Mouse (Mus musculus): ENCODE results near the gene H13. TPM values are rescaled to one million over a fixed set of nuclear protein-coding genes. Genes with fewer than 3 reads are reported as not detected.

The H13 gene
- total RNA-seq (2017): 74.4 to 107 TPM (median 101 TPM) in 3 replicates

DNA sequence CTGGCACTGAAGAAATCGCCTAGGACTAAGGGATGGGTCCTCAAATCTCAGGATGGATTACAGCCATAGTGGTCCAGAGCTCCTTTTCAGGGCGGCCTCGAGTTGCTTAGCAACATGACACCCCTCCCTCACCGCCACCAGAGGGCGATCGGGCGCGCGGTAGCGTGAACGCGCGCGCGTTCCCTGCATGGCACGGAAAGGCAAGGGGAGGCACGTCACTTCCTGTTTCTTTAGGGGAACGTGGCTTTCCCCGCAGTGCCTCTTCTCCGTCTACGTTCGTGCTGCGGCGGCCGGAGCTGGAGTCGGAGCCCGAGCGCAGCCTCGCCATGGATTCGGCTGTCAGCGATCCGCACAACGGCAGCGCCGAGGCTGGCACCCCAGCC lies at the start of gene H13:
Gene H13, plus strand, starts transcription at position 206 of the 383 bp plus-strand sequence.
- ATAC-seq (replicated peaks; ENCODE audit: insufficient number of reproducible peaks, low FRiP score, low TSS enrichment, poor library complexity, severe bottlenecking): peak; percentile 91

DNA sequence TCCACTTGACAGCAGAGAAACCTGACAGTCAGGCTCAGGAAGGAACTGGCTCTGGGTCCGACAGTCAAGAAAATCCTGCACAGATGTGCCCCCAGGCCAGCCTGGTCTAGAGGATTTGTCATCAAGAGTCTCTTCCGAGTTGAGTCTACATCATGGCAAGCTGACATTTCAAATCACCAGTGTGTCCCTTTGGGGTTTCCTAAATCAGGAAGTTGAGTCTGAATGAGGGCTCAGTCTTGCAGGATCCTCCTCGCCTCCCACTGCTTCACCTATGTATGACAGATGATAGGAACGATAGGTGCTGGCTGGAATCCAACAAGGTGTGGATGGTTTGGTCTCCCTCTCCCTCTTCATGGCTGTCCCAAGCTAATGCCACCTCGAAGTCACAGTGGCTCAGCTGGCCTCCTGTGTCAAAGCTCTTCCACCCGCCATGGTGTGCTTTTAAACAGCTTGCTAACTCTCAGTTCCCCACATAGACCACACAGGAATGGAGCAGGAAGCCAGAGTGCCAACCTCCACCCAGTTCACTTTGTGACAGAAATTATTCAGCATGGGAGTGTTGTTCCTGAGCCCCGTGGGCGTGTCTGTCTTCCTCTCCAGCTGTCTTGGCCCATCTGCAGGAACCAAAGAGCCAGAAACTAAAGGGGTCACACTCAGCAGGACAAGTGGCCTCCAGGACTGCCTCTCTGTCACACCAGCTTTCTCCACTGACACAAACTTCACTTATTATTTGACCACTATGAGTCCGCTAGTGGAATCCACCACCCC lies 48.7 kb upstream of the H13 start:
- ATAC-seq (replicated peaks; ENCODE audit: insufficient number of reproducible peaks, low FRiP score, low TSS enrichment, poor library complexity, severe bottlenecking): peak; percentile 77

DNA sequence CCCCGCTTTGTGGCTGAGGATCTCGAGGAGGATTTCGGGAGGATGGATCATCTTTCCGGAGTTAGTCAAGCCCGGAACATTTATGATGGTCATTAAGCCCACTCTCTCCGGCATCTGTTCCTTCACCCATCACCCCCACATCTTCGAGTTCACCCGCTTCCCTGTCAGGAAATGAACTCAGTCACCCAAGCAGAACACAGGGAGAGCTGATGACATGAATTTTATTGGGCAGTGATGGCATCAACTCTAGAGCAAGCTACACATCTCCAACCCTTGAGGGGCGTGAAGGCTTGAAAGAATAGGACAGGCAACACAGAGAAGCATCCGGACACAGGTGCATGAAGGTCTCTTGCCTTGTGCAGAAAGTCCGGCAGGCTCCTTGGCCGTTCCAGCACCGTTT lies 47.1 kb upstream of the H13 start:
- ATAC-seq (replicated peaks; ENCODE audit: insufficient number of reproducible peaks, low FRiP score, low TSS enrichment, poor library complexity, severe bottlenecking): no peak

DNA sequence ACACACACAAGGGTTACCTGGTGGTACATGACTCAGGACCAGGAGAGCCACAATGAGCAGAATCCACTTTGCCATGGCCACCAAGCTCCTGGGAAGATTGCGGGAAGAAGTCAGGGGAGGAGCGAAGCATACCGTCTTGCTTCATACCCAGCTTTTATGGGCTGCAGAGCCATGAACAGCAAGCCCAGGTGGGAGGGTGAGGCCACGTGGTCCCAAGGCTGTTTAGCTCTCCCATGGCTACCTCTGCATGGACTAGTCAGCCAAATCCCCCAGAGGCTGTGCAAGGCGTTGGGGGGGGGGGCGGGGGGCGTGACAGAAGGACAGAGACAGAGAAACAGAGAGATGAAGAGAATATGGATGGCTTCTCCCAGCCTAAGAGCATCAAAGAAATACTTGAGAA lies 46.3 kb upstream of the H13 start, which contains the start of gene Defb25:
Gene Defb25, minus strand, starts transcription at position 101 of the 400 bp plus-strand sequence.
- ATAC-seq (replicated peaks; ENCODE audit: insufficient number of reproducible peaks, low FRiP score, low TSS enrichment, poor library complexity, severe bottlenecking): no peak

DNA sequence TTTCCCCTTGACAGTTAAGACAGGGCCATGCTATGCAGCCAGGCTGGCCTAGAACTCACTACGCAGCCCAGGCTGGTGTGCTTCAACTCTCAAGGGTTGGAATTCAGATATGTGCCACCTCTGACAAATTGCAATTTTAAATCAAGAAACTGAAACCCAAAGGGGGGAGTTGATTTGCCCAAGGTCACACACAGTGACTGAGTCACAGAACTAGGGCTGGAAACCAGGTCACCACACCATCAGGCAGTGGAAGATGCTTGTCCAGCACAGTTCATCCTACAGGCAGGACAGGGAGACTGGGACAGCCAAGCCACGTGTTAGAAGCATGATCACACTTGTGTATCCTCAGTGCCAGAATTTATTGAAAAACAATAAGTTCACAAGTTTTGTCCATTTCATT lies 44.7 kb upstream of the H13 start:
- no peak for ATAC-seq (replicated peaks; ENCODE audit: insufficient number of reproducible peaks, low FRiP score, low TSS enrichment, poor library complexity, severe bottlenecking)

DNA sequence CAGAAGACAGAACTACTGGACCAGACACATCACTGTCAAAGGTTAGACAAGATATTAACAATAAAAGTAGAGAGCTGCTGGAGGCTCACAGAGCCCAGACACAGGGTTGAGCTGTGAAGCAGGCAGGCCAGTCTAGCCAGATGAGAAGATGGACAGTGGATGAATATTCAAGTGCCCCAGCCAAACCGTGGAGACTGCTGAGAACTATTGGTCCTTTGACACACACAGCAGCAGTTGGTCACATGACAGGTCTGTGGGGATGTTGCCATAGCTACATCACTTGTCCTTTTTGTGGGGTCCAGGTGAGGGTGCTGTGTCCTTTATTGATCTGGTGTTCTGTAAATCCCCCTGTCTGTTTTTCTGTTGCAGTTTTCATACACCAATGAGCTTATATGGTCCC lies 44.0 kb upstream of the H13 start:
- ATAC-seq (replicated peaks; ENCODE audit: insufficient number of reproducible peaks, low FRiP score, low TSS enrichment, poor library complexity, severe bottlenecking): no peak

DNA sequence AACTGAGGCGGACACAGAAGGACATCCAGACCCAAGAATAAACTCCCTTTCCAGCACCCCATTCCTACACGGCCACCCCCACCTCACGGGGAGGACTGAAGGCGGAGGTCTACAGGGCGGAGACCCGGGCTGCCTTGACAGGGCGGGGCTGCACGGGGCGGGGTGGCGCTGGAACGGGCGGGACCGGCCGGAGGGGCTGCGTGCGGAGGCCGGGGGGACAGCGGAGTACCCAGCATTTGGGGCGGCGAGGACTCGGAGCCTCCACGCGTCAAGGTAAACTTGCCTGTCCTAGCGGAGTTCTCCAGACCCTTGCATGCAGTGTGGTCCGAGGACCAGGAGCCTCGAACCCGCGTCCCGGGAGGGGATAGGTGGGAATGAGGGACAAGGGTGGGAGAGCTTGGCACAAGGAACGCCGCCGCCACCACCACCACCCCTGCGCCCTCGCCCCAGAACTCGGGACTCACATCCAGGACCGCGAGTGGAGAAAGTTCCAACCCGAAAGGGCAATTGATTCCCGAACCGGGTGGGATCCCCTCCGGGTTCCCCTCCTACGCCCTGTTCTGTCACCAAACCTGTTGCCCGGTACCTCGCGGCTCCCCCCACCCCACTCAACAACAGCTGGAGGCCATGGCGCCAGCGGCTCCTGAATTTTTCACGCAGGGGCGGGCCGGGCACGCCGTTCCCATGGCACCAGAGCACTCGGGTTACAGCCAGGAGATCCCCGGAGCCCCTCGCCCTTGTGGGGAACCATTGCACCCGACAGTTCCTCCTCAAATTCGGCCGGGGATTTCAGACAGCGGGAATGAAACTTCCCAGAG lies 42.3 kb upstream of the H13 start, which contains the start of gene Rem1:
Gene Rem1, plus strand, starts transcription at position 178 of the 818 bp plus-strand sequence.
- ATAC-seq (replicated peaks; ENCODE audit: insufficient number of reproducible peaks, low FRiP score, low TSS enrichment, poor library complexity, severe bottlenecking): no peak

DNA sequence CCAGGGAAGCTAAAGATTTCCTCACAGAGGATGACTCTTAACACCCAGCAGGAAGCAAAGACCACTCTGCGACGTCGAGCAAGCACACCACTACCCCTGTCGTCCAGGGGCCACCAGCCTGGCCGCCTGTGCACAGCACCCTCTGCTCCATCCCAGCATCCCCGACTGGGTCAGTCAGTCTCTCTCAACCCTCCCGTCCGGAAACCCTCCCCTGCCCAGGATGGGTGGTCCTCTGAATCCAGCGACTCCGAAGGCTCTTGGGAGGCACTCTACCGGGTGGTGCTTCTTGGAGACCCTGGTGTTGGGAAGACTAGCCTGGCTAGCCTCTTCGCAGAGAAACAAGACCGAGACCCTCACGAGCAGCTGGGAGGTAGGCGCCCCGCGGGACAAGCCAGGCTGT lies 41.2 kb upstream of the H13 start:
- ATAC-seq (replicated peaks; ENCODE audit: insufficient number of reproducible peaks, low FRiP score, low TSS enrichment, poor library complexity, severe bottlenecking): no peak

DNA sequence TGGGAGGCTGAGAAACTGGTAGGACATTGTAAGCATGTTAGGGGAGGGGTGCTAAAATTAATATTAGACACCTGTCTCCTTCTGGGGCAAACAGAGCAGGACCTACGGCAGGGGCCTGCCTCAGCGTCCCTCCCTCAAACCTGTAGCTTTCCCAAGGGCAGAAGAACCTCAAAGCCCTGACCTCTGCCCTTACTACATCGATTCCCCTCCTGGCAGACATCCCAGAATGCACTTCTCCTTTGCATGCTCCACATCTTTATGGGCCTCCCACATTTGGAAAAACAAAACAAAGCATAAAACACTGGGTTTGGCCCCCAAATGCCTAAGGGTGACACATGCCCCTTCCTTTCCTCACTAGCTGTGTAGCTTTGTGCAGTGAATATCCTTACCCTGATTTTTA lies 40.0 kb upstream of the H13 start:
- ATAC-seq (replicated peaks; ENCODE audit: insufficient number of reproducible peaks, low FRiP score, low TSS enrichment, poor library complexity, severe bottlenecking): no peak

DNA sequence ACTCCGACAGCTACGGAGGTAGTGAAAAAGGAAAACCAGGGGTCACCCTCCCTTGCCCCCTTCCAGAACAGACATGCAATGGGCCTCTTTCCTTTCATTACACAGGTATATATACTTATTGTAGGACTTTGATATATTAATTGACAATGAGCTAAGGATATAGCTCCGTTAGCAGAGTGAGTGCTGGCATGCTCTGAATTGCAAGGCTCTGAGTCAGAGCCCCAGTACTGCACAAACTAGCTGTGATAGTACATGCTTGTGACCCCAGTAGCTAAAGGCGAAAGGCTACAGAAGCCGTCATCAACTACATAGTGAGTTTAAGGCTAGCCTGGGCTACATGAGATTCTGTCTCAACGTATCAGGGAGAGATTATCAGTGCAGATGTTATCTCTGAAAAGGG lies 39.4 kb upstream of the H13 start:
- ATAC-seq (replicated peaks; ENCODE audit: insufficient number of reproducible peaks, low FRiP score, low TSS enrichment, poor library complexity, severe bottlenecking): no peak

DNA sequence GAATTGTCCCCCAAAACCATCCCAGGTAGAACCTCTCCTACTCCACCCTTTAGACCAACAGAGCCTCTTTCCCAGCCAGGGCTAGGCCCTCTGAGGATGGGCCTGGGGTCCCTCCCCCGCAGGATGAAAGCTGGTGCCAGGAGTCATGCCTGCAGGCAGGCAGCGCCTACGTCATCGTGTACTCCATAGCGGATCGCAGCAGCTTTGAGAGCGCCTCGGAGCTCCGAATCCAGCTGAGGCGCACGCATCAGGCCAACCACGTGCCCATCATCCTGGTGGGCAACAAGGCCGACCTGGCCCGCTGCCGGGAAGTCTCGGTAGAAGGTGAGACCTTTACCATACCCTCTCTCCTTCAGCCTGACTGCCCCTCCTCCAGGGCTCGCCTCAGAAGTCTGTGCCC lies 35.9 kb upstream of the H13 start:
- ATAC-seq (replicated peaks; ENCODE audit: insufficient number of reproducible peaks, low FRiP score, low TSS enrichment, poor library complexity, severe bottlenecking): no peak

DNA sequence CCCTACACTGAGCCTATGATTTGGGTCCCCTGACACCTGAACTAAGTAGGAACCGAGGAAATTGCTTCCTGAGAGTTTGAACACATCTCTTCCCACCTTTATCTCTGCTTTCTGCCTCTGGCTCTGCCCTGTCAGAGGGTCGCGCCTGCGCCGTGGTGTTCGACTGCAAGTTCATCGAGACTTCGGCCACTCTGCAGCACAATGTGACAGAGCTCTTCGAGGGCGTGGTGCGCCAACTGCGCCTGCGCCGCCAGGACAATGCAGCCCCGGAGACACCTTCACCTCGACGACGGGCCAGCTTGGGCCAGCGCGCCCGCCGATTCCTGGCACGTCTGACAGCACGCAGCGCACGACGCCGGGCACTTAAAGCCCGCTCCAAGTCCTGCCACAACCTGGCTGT lies 35.0 kb upstream of the H13 start:
- no peak for ATAC-seq (replicated peaks; ENCODE audit: insufficient number of reproducible peaks, low FRiP score, low TSS enrichment, poor library complexity, severe bottlenecking)

DNA sequence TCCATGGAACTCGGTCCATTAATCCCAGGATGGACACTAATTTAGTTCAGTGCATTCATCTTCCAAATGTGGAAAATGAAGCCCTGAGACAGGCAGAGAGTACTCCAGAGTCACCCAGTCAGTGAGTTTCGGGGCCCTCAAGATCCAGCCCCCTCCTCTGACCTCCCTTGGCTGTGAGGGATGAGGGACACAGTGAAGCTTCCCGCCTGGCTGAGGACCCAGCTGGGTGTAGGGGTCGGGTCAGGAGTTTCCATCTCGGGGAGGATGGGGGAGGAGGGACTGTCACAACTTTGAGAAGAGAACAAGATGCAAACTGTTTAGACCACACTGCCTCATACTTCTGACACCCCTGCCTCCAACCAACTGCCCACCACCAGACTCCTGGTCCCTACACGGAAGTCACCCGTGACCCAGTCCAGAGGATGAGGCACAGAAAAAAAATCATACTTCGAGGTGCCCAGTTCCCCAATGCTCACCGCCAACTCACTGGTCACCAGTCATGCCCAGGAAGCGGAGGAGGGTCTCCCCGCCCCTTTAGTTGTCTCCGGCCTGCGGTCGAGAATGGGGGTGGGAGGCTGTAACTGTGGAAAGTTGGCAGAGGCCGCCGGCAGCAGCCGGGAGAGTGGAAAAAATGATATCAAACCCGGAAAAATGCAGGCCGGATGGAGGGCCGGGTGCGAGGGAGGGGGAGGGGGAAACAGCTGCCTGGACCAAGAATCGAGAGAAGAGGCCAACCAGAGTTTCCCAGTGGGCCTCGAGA lies 32.8 kb upstream of the H13 start:
- ATAC-seq (replicated peaks; ENCODE audit: insufficient number of reproducible peaks, low FRiP score, low TSS enrichment, poor library complexity, severe bottlenecking): no peak

DNA sequence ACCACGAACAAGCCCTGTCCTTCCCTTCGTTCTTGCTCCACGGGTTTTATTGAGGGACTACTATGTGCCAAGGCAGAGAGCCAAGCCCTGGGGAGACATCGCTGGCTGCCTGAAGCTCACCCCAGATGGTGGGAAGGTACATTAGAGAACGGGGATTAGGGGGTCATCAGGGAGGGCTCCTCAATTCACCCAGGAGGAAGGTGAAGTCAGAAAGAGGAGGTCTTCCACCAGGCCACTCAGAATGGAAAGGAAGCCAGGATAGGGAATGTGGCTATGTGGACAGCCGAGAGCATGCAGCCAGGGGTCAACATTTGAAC lies 32.3 kb upstream of the H13 start:
- no peak for ATAC-seq (replicated peaks; ENCODE audit: insufficient number of reproducible peaks, low FRiP score, low TSS enrichment, poor library complexity, severe bottlenecking)

DNA sequence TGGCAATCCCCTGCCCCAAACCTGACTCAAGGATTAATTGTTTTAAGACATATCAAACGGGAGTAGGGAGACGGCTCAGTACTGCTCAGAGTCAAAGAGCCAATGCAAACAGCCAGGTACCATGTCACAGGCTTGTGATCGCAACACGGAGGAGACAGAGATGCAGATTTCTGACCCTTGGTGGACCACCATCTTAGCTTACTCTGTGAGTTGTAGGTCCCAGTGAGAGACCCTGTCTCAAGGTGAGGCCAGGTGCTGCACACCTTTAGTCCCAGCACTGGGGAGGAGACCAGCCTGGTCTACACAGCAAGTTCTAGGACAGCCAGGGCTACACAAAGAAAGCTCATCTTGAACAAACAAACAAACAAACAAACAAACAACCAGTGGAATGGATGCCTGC lies 31.9 kb upstream of the H13 start:
- ATAC-seq (replicated peaks; ENCODE audit: insufficient number of reproducible peaks, low FRiP score, low TSS enrichment, poor library complexity, severe bottlenecking): no peak

DNA sequence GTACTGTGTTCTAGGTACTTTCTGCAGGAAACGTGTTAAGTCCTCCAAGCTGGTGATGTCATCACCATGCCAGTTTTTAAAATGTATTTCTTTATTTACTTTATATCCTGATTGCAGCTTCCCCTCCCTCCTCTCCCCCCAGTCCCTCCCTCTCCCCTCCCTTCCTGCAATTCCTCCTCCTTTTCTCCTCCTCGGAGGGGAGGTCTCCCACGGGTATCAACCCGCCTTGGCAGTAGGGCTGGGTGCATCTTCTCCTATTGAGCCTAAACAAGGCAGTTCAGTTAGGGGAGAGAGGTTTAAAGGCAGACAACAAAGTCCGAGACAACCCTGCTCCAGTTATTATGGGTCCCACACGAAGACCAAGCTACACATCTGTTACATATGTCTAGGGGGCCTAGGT lies 30.4 kb upstream of the H13 start:
- no peak for ATAC-seq (replicated peaks; ENCODE audit: insufficient number of reproducible peaks, low FRiP score, low TSS enrichment, poor library complexity, severe bottlenecking)

DNA sequence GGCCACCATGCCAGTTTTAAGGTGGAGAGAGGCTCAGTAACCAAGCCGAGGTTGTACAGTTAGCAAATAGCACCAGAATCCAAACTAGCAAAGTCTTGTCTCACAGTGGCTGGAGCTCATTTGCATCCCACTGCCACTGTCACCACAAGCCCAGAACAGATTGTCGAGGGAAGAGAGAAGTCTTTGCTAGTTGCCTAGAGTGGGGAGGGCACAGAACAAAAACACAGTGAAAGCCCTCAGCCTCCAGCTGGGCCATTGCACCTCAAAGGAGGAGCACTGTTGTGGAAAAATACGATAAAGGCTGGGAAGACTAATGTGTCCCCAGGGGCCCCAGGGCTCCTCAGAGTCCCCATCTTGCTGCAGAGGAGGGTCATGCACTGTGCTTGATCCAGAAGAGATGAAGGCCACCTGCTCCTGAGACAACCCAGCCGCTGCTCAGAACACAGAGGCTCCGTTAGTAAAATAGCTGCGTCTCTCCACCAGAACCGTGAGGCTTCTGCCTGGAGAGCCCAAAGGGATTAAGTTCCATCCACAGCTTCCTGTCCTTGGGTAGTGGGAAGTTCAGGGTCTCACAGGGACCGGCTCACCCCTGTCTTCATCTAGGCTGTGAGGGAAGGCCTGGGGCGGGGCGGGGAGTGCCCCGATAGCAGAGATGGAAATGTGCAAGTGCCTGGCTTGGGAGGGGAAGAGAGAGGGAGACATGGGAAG lies 29.7 kb upstream of the H13 start:
- ATAC-seq (replicated peaks; ENCODE audit: insufficient number of reproducible peaks, low FRiP score, low TSS enrichment, poor library complexity, severe bottlenecking): no peak

DNA sequence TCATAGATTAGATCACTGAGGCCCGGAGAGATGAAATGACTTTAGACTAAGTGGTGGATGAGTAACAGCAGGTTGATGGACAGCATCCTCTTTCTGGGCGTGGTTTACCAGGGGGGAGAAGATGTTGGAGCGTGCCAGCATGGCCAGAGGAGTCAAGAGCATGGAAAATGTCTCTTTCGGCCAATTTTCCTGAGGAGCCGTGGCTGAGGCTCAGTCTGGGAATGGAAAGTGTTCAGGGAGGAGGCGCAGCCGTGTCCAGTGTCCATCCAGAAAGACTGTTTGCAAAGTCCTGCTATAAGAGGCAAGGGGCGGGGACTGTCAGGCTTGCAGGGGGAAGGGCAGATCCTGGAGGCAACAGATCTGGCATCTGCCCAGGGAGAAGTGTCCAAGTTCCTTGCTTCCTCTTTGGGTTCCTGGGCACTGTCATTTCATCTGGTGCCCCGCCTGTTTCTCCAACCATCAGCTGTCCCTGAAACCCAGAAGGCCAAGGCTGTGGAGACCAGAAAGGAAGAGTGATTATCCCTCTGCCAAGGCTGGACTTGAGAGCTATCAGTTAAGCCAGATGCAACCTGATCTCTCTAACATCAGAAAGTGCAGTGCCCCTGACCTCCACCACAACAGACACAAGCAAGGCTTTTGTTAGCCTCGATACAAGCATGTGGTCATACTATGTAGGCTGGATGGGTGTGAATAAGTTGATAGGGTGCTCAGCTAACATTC lies 16.2 kb upstream of the H13 start:
- ATAC-seq (replicated peaks; ENCODE audit: insufficient number of reproducible peaks, low FRiP score, low TSS enrichment, poor library complexity, severe bottlenecking): 0 out of 2 replicates have a peak, but pooled peaks have one; percentile 36

Data from monocyte, adult 5-6 weeks (primary cell).